Mouse (Mus musculus) right cerebral cortex, postnatal 25 days (tissue): ENCODE measurements around the gene Tomm20.

Experiments
- DNase-seq: peaks from one replicate; pipeline ENCODE4 v3.0.0; 2022

Gene Tomm20

DNA sequence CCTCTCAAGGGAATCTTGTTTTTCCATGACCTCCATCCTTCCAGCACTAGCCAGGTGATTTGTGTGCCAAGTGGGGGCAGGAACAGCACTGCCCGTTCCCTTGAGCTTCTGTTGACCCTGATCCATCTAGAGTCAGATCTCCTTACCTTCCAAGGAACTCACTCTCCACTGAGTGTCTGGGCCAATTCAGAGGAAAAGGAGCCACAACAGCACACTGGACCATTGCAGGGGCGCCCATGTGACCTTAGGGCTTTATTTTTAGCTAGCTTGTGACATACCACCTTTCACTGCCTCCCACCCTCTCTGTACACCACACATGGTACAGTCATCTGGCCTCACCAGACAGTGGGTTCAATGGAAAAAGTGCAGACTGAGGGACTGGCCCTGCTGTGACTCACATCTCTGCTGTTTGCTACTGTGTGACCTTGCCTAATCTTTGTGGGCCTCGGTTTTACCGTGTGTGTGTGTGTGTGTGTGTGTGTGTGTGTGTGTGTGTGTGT, 64.0 kb downstream of the Tomm20 start:
- no peak for DNase-seq
